9 mouse cellular contexts compared by ENCODE assay signal in genomic region chr2:33402236-33402635, GRCm38 (mm10). TPM values are rescaled to one million over a fixed set of nuclear protein-coding genes. Genes with fewer than 3 reads are reported as not detected.
DNase-seq lines count a peak whose midpoint lies in the region; ATAC-seq and TF ChIP-seq lines count a peak whose summit lies in the region.
"Had no signal": no experiment of that assay in that cellular context is flagged by ENCODE, and none has a peak within 500 bp of the region (broad histone marks: within the 10 kb centered on the region; RNA-seq: fewer than 3 reads in every experiment).

No protein-coding gene starts in this region.

- peak; percentile 92 for TF ChIP-seq CTCF in cerebellum, adult 2 months (IDR thresholded peaks at IDR 0.05; ENCODE audit: borderline replicate concordance, insufficient read depth, low read depth, low read length)
- peak; percentile 78 for TF ChIP-seq CTCF in gastrocnemius, adult 2 months (IDR thresholded peaks at IDR 0.05)

- no peaks in the 10 kb centered on the region for H3K9me3 ChIP-seq in ES-E14 (ENCODE audit: control insufficient read depth, insufficient read depth, low read depth, low read length)
- H3K9me3 ChIP-seq: heart, embryonic 15.5 days had no signal

- no peak overlapping the region for H3K9ac ChIP-seq in ES-E14 (ENCODE audit: insufficient read depth, low read depth, low read length, poor library complexity, severe bottlenecking)
- H3K9ac ChIP-seq: heart, embryonic 15.5 days had no signal

- 23% methylated on average over 7 of the region's 7 CpGs for WGBS in cerebellum, adult 2 months

- ATAC-seq in inflammation-experienced regulatory T-cells, adult 6 months: no peak

- H3K27me3 ChIP-seq in cerebellum, adult 2 months (ENCODE audit: control insufficient read depth, insufficient read depth, low read length): no peaks in the 10 kb centered on the region
- H3K27me3 ChIP-seq: heart, embryonic 15.5 days had no signal

- in situ Hi-C loops in ES-E14 (cut with MboI; ENCODE audit: low sequenced_read_pairs in 2 of 2, unreplicated experiment in 2 of 2): no loop called here

- intact Hi-C loops in gastrocnemius, adult 2 months (cut with DNase I): loop anchor here (1.0 to 5.0 kb wide), 2 partner anchors 248 to 410 kb away; no protein-coding TSS in a partner anchor

- no peaks in the 10 kb centered on the region for H3K36me3 ChIP-seq in ES-E14 (ENCODE audit: control insufficient read depth, insufficient read depth, low read length, poor library complexity, severe bottlenecking)
- H3K36me3 ChIP-seq: heart, embryonic 15.5 days had no signal

- no peak overlapping the region for H3K27ac ChIP-seq in ES-E14 (ENCODE audit: insufficient read depth, low read depth, low read length, poor library complexity, severe bottlenecking)
- no peak overlapping the region for H3K27ac ChIP-seq in cerebellum, adult 2 months (ENCODE audit: insufficient read depth, low read length)
- no peak overlapping the region for H3K27ac ChIP-seq in gastrocnemius, adult 2 months
- H3K27ac ChIP-seq: heart, embryonic 15.5 days had no signal

- H3K4me1 ChIP-seq in ES-E14 (ENCODE audit: control insufficient read depth in 2 of 2, insufficient read depth in 2 of 2, low read length in 2 of 2, poor library complexity in 1 of 2): 0 out of 4 replicates have a peak, but pooled peaks cover 0 to 2% of the 10 kb centered on the region in 2 experiments
- peaks cover 5% of the 10 kb centered on the region for H3K4me1 ChIP-seq in cerebellum, adult 2 months (ENCODE audit: control insufficient read depth, insufficient read depth, low read length)

- DNase-seq in 3T3-L1 (ENCODE audit: low read depth, low spot score) (peak; percentile 71), ES-E14 (ENCODE audit: low read depth, low spot score) (peak; percentile 45)
- DNase-seq in cerebellum, adult 2 months: peak; percentile 57 to 73
- peak; percentile 76 for DNase-seq in gastrocnemius, adult 2 months
- peak; percentile 69 for DNase-seq in kidney, postnatal 14 days
- peak; percentile 44 for DNase-seq in lung, adult 18-20 months
- DNase-seq in right cerebral cortex, postnatal 10 days (ENCODE audit: low spot score in 2 of 2): peak; percentile 80 to 87

- no peak for TF ChIP-seq POLR2A in cerebellum, adult 2 months (IDR thresholded peaks at IDR 0.05; ENCODE audit: borderline replicate concordance, insufficient read depth, low read length)

- H3K4me3 ChIP-seq in ES-E14 (ENCODE audit: insufficient read depth in 1 of 2, low read depth in 1 of 2, low read length in 2 of 2, poor library complexity in 1 of 2, severe bottlenecking in 1 of 2): no peak overlapping the region
- H3K4me3 ChIP-seq in cerebellum, adult 2 months (replicated peaks; ENCODE audit: insufficient read depth, low read depth, low read length): no peak overlapping the region
- no peak overlapping the region for H3K4me3 ChIP-seq in gastrocnemius, adult 2 months
- H3K4me3 ChIP-seq: heart, embryonic 15.5 days had no signal

TF ChIP-seq in ES-E14, 5 proteins besides CTCF, POLR2A, EP300 and RAD21:
- TF ChIP-seq ZNF384 (IDR thresholded peaks at IDR 0.05; ENCODE audit: low read depth, low read length) (no peak), HCFC1 (IDR thresholded peaks at IDR 0.05; ENCODE audit: borderline replicate concordance, insufficient read depth, low read length) (no peak), ZC3H11A (IDR thresholded peaks at IDR 0.05; ENCODE audit: borderline replicate concordance, low read depth, low read length) (no peak), CHD2 (IDR thresholded peaks at IDR 0.05; ENCODE audit: low read depth, low read length) (no peak), MAFK (IDR thresholded peaks at IDR 0.05; ENCODE audit: insufficient read depth, low read depth, low read length) (no peak)

RNA-seq across cellular contexts. Expression of gene Zbtb34, which starts 28.9 kb away (rescaled TPM):
- 13.4 and 16.5 TPM in 2 replicates for total RNA-seq in ES-E14 (2012; rRNA removed)
- polyA plus RNA-seq in cerebellum, adult 2 months (2012; rRNA removed): 9.9 and 11.0 TPM in 2 replicates
- 1 to 10 TPM; 3.0 to 3.4 TPM for total RNA-seq in gastrocnemius, adult 2 months (2021)
- polyA plus RNA-seq in inflammation-experienced regulatory T-cells, adult 6 months (2017; shearing (Covaris generic)): 1 to 10 TPM in 1 of 3 experiments, under 1 TPM in 2; 0.72 to 1.0 (median 0.95) TPM

RNA-seq across cellular contexts. Expression of gene Ralgps1, which starts 30.9 kb away (rescaled TPM):
- 5.4 and 9.2 TPM in 2 replicates for total RNA-seq in ES-E14 (2012; rRNA removed)
- 48.7 and 52.4 TPM in 2 replicates for polyA plus RNA-seq in cerebellum, adult 2 months (2012; rRNA removed)
- total RNA-seq in gastrocnemius, adult 2 months (2021): 1 to 10 TPM; 2.5 to 3.1 TPM
- polyA plus RNA-seq in inflammation-experienced regulatory T-cells, adult 6 months (2017; shearing (Covaris generic)): 10 to 100 TPM in 1 of 3 experiments, 1 to 10 TPM in 2; 5.2 to 14.8 (median 7.4) TPM
